Mouse (Mus musculus) adrenal gland, adult 8-10 months (tissue): ENCODE data around the gene Man2b2. TPM values are rescaled to one million over a fixed set of nuclear protein-coding genes. Genes with fewer than 3 reads are reported as not detected.
A peak's percentile ranks its signal among the peaks of the same experiment; 100 is the strongest.

ENCODE experiments used
- DNase-seq: peaks from one replicate; pipeline ENCODE4 v3.0.0; 2022
- total RNA-seq, 4 experiments: library from RNA; stranded (reverse); gene quantifications; 2 replicates each; pipeline ENCODE4 v1.2.4; 2022

Gene Man2b2
- total RNA-seq, result 10 to 100 TPM; 63.8 to 93.3 (median 80.2) TPM

- peak; percentile 80 for DNase-seq
These were observed at the start of gene Man2b2 for GRCm38 (mm10) chr5:36829913-36830879. Man2b2 (minus strand) TSS chr5:36830653.

DNA sequence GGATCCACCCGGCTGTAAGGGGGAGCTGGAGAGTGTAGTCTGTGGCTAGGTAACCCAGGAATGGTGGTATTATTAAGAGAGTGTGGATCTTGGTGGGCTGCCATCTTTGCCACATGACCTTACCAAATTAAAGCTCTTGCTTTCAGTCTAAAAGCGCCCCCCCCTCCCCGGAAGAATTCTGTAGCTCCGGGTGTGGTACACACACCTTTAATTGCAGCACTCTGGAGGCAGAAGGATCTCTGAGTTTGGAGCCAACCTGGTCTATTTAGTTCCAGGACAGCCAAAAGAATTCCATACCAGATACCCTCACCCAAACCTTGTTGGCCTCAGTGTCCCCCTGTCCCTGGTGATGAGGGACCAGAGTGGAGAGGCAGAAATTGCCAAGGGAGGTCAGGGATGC is 48.3 kb upstream of the Man2b2 start:
- DNase-seq, result no peak

DNA sequence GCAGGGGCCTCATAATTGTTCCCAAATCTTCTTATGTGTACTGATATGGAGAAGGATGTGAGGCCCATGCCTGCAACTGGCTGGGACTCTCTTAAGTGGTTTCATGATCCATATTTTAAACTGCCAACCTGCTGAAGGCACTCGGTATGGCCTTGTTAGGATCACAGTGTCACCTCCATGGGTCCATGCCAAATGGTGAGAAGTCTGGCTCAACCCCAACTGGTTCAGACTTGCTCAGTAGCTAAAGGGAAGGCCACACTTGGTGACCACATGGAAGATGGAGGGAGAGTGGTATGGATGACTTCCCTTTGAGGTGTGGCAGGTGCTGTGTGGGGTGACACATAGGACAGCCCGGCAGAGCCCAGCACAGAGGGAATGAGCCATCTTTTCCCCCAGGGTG is 47.2 kb upstream of the Man2b2 start:
- no peak for DNase-seq

DNA sequence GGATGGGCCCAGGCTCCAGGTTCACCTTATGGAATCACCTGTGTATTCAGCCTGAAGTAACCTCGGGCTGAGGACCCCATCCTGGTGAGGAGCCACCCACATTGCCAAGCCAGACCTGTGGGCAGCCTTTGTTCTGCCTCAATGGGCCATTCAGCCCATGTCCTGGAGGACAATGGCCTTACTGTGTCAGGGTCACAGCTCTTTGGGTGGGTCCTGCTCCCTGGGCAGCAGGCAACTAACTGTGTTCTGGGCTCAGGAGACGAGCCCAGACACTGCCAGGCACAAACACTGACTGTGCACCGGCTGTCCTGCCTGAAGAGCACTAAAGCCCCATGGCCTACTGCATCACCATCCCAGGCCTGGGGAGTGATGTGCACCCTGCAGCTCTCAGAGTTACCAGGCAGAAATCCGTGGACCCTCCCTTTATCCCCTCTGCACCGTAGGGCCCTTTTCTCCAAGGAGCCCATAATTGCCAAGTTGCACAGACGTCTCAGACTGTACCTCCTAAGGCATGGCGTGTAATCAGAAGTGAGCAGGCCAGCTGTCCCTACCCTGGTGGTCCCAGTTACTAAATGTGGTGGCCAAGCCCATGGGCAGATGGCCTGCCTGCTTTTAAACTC is 46.4 kb upstream of the Man2b2 start:
- DNase-seq, result no peak

DNA sequence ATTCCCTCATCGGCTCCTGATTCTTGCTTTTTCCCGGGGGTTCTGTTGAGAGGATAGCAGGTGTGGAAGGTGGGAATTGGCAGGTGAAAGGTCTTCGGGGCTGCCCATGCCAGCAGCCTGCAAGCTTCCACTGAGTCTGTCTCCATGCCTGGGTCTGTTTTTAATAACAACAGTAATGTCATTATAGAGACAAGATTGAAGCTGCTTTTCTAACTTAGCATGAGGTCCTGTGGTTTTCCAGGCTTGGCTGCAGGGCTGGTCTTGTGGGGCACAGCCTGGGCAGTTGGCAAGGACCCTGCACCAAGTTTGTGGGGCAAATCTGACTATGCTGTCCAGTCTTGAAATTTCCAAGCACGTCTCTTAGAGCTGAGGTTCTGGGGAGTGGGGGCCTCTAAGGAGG is 45.5 kb upstream of the Man2b2 start:
- DNase-seq, result no peak

DNA sequence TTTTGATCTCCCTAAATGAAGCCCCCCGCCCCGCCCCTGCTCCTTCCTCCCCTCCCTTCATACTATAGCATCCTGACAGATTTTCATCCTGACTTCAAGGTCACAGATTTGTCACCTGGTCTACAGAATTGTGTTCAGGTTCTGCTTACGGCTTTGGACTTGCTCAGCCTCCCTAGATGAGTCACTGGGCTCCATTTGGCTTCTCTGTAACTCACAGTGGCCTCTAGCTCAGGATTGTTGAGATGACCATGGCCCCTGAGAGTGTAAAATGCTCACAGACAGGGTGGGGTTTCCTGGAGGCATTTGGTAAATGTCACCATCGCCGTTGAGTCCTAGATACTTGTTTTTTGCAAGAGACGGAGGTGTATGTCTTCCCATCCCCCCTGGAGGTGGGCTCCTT is 40.5 kb upstream of the Man2b2 start:
- no peak for DNase-seq

- DNase-seq, result no peak
These were observed 39.3 kb upstream of the Man2b2 start for GRCm38 (mm10) chr5:36869578-36870236.

- no peak for DNase-seq
These were observed 38.7 kb upstream of the Man2b2 start for GRCm38 (mm10) chr5:36869186-36869577.

DNA sequence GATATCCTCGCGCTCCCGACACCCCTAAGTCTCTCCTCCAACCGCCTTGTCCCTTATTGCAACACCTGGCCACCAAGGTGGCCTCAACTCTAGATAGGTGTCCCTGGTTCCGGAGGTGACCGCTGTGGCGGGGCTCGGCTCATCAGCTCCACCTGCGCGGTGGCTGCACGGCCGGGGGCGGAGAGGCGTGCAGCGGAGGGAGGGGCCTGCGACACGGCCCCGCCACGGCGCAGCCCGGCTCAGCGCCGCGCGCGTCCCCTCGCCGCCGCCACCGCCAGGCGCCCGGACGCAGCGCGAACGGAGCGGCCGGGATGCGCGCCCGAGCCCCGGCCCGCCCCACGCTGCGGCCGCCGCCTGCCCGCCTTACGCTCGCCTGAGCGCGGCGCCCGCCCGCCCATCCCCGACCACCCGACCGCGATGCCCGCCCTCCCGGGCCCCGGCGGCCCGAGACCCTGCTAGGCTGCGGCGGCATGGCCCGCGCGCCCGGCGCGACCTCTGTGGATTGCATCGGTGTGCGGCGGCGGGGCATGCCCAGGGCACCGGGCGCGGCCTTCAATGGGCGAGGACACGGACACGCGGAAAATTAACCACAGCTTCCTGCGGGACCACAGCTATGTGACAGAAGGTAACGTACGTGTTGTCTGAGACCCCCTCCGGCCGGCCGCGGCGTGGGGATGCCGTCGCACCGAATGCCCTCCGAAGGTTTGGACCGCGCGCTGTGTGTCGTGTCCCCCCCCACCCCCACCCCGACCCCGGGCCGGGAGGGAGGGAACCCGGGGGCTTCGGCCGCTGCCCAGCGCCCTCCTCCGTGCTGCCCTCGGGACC is 38.0 kb upstream of the Man2b2 start, which contains the start of gene Ppp2r2c:
Gene Ppp2r2c, plus strand, starts transcription at position 248 of the 825 bp plus-strand sequence.
- DNase-seq, result no peak

GRCm38 (mm10) chr5:36867561-36867960 is 37.1 kb upstream of the Man2b2 start:
- no peak for DNase-seq

GRCm38 (mm10) chr5:36866701-36867250 is 36.3 kb upstream of the Man2b2 start:
- DNase-seq, result no peak

DNA sequence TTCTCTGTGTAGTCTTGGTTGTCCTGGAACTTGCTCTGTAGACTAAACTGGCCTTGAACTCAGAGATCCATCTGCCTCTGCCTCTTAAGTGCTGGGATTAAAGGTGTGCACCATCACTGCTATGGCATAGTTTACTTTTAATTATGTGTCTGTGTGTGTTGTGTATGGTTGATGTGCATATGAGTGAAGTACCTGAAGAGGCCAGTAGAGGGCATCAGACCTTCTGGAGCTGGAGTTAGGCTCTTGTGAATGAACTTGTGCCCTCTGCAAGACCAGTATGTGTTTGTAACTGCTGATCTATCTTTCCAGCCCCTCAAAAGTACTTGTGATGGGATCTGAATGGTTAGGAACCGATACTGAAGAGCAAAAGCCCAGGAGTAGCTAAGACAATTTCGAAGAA is 30.6 kb upstream of the Man2b2 start:
- no peak for DNase-seq

- no peak for DNase-seq
These were observed 27.1 kb upstream of the Man2b2 start for GRCm38 (mm10) chr5:36857546-36857945.

GRCm38 (mm10) chr5:36856529-36856928 is 26.1 kb upstream of the Man2b2 start:
- no peak for DNase-seq

GRCm38 (mm10) chr5:36855180-36855579 is 24.7 kb upstream of the Man2b2 start:
- DNase-seq, result no peak

GRCm38 (mm10) chr5:36851572-36851971 is 21.1 kb upstream of the Man2b2 start:
- no peak for DNase-seq

DNA sequence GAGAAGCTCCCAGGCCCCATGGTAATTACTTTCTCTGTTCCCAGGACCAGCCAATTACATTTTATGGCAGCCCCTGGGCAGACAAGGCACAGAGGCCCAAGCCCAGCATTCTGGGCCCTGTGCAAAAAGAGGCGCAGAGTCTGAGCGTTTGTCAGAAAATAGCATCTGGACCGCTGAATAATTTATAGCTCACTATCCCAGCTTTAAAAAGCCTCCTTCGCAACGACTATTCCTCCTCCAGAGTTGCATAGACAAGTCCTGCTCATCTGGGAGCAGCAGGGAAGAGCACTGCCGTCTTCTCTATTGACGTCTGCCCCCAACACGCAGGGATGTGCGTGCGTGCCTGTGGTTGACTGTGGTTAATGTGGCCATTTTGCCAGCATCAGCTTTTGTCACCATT is 14.0 kb upstream of the Man2b2 start:
- no peak for DNase-seq

DNA sequence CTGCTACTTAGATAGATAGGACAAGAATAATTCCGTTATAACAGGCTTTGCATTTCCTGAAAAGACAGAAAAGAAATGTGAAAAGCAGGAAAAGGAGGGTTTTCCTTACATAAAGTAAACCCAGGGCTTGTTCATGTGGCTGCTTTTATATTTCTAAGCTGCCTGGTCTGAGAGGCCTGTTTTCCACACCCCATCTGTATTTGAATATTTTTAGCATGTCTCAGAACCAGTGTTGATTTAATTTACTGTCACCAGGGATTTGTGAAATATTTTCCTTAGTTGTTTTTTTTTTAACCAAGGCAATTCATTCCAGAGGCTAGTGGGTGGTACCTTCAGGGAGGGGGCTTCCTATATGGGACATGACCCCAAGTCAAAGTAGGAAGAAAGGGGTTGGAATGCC is 11.2 kb upstream of the Man2b2 start:
- DNase-seq, result no peak

GRCm38 (mm10) chr5:36840092-36840491 is 9.6 kb upstream of the Man2b2 start:
- no peak for DNase-seq

DNA sequence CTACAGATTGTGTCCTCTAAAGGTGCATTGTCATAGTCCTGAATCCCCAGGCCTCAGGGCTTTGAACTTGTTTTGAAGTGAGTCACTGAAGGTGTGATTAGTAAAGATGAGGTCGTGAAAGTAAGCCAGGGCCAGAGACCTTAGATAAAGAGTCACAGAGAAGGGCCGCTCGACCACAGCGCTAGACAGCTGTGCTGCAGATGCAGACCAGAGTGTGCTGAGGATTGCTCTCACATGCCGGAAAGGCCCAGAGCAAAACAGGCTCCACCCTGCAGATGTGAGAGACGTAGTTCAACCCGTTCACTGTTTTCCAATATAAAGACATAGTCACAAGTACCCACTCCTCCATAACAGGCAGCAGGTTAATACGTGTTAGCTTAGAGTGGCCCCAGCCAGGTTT is 9.1 kb upstream of the Man2b2 start:
- DNase-seq, result no peak

GRCm38 (mm10) chr5:36839032-36839431 is 8.6 kb upstream of the Man2b2 start:
- DNase-seq, result no peak

DNA sequence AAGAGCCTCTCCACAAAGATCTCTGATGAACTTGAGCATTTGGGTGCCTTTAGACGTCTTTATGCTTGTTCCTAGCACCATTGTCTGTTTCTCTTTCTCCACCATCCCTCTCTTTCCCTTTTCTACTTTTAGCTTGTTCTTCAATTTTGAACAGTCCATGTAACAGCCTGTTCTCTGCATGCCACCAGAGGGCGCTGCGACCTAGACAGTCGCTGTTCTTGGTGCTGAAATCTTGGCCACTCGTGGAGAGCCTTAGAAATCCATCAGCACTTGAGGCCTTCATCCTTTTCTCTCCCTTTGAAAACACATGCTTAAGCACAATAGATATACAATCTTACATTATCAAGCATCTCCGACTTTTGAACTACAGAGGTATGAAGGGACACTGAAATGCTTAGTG is 5.5 kb upstream of the Man2b2 start:
- DNase-seq, result no peak
